Mouse (Mus musculus): ENCODE data around the gene Hist1h2be.

Gene Hist1h2be

DNA sequence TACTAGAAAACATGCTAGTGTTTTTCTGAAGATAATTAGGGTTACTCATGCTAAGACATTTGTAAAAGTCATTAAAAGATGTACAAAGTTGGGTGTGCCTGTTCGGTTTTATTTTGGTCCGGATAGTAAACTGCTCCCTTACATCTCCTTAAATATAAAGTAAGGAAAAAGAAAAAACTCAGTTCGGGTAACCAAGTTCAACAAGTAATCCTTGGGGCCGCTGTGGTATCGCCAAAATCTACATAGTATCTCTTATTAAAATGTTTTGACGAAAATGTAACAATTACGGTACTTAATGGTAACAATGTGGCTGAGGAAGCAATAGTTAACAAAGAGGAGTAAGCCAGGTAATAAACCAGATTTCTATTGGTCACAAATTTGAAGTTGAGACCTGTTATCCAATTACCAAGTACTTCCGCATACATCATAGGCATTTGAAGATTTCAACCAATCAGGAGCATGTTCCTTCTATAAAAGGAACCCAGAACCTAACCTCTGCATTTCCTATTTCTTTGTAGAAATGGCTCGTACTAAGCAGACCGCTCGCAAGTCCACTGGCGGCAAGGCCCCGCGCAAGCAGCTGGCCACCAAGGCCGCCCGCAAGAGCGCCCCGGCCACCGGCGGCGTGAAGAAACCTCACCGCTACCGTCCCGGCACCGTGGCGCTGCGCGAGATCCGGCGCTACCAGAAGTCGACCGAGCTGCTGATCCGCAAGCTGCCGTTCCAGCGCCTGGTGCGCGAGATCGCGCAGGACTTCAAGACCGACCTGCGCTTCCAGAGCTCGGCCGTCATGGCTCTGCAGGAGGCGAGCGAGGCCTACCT lies 76.7 kb downstream of the Hist1h2be start, which contains the start of gene Hist1h3f:
Gene Hist1h3f (plus strand): TSS at position 88 of the 822 bp plus-strand sequence.
- WGBS = 1% methylated on average over 30 of the region's 45 CpGs

DNA sequence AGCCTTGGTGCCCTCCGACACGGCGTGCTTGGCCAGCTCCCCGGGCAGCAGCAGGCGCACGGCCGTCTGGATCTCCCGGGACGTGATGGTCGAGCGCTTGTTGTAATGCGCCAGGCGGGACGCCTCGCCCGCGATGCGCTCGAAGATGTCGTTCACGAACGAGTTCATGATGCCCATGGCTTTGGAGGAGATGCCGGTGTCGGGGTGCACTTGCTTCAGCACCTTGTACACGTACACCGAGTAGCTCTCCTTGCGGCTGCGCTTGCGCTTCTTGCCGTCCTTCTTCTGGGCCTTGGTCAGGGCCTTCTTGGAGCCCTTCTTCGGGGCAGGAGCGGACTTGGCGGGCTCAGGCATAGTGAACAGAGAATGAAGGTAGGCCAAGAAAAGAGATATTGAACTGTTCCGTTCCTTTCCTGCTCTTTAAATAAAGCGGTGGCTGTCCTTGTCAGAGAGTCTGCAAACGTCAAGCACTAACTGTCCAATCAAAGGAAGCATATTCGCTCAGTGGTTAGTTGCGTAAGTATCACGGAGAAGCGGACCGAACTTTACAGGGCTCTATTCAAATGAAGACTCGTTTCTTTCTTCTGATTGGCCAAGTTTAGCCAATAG lies 77.8 kb downstream of the Hist1h2be start, which contains the start of gene Hist1h2bh:
Gene Hist1h2bh (minus strand): TSS at position 394 of the 609 bp plus-strand sequence.
- under 1% methylated on average over 41 of the region's 42 CpGs for WGBS

GRCm38 (mm10) chr13:23542225-23542980 lies 78.5 kb downstream of the Hist1h2be start:
- 14% methylated on average over 3 of the region's 3 CpGs for WGBS

- 88% methylated on average over 3 of the region's 3 CpGs for WGBS
Measured at GRCm38 (mm10) chr13:23541497-23541896, 79.4 kb downstream of the Hist1h2be start.

GRCm38 (mm10) chr13:23539821-23540220 lies 81.1 kb downstream of the Hist1h2be start:
- 69% methylated on average over 1 of the region's 1 CpGs for WGBS

DNA sequence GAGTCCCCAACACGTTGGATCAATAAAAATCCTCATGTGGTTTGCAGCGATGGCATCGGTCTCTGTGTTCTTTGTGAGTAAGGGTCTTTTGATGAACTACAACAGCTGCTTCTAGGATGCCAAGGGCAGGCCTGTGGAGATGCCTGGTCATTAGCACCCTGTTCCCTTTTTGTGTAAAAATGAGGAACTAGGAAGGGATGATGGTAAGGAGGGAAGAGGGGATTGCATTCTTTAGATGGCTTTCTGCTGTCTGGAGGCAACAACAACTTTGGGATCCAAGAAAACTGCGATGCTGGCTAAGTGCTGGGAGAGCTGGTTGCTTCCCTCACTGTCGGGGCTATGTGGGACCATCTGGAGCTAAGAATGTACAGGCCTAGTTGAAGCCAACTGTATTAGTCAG lies 82.7 kb downstream of the Hist1h2be start:
- WGBS = 73% methylated on average over 5 of the region's 5 CpGs

DNA sequence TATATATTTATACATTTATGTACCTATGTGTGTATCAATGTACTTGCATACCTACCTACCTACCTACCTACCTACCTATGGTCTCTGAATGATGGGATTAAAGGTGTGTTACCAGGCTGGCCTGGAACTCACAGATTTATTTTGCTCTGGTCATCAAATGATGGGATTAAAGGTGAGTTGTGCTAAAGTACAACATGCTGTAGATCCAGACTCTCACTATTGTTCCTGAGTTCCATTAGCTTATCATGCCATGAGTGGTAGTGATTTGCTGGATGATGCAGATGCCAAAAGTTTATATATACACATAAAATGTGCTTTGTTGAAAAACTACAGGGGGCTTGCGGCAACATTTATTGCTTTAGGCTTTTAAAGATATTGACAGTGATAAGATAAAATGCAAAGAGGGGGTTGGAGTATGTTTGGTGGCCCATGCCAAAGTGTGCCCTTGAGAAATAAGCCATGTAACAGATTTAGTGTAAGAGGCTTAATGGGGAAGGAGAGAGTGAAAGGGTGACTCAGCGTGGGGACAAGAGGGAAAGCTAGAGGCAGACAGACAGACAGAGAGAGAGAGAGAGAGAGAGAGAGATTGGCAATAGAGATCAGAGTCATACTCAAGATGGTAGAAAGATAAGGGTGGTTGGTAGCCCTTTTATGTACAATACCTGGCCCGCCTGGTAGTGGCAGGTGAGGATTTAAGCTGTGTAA lies 83.8 kb downstream of the Hist1h2be start:
- 85% methylated on average over 3 of the region's 3 CpGs for WGBS

DNA sequence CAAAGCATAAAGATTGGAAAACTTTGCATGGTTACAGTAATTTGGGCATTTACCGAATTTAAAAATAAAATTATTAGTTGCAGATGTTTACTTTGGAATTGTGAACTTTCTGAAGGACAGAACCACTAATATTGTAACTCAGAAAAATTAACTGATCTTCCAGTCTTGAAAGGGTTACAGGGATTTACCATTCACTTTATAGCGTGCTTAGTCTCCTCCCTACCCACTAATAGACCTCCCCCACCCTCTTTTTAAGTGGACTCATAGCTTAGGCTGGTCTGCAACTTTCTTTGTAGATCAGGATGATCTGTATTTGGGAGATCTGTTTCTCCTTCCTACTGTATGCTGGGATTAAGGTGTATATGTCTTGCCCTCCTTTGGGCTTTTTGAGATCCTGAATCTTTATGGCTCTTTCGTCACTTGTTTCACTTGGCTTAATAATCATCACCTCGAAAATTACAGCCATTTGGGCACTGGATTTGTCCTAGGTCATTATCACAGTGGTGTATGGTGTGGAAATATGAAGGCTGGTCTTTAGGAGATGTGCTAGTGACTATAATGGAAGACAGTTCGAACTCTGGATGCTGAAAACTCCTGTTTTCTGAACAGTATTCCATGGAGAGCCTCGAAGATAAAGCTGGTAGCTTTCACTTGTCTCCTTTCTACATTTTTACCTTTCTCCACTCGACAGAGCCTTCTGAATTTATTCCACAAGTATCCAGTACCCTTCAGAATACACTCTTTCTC lies 84.7 kb downstream of the Hist1h2be start:
- WGBS = 22% methylated on average over 7 of the region's 7 CpGs

- WGBS = under 1% methylated on average over 58 of the region's 62 CpGs
Measured at GRCm38 (mm10) chr13:23535137-23536075, 85.5 kb downstream of the Hist1h2be start, which contains the start of gene Hist1h3g. Gene Hist1h3g, plus strand, starts transcription at chr13:23535422.

DNA sequence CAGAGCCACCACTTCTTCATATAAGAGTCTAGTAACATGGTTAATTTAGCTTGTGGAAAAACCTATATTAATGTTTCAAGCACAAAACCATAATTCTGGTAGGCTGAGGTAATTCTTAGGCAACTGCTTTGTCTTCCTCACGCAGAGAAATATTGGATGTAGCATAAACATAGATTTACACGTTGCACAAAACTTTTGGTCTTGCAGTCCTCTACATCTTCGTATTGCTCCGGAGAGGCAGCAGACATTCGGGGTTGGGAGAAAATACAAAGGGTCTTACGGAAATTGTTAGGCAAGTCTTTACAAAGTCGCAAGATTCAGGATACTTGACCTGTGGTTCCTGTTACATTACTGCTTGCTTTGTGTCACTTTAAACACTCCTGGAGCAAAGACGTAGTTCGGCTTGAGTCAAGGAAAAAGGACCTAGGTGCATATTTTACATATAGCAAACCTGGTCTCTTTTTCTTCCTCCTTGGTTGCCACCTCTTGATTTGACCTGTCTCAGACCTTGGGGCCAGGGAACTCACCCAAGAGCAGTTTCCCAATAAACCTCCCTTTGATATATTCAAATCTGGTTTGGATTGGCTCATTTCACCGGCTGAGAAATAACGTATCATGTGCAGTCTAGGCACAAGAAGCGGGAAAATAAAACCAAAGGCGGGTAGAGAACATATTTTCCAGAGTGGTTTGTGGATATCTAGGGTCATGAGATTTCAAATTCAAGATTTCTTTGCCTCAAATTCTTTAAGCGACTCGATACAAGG lies 86.4 kb downstream of the Hist1h2be start:
- WGBS = under 1% methylated on average over 15 of the region's 15 CpGs

All from cerebral cortex, adult 2 months (tissue).